Mouse (Mus musculus) CD4-positive, CD25-positive, alpha-beta regulatory T cell (primary cell): ENCODE data around the gene Papln. TPM values are rescaled to one million over a fixed set of nuclear protein-coding genes. Genes with fewer than 3 reads are reported as not detected.

Experiments used
- polyA plus RNA-seq: library from polyadenylated mRNA; unstranded; fragments of 100-300 nt; shearing (Covaris generic); gene quantifications from one replicate; pipeline ENCODE4 v1.2.1, GENCODE M21; 2017

Gene Papln
- polyA plus RNA-seq = 0.05 TPM

GRCm38 (mm10) chr12:83763311-83764043 lies at the start of gene Papln:
Papln (plus strand) TSS chr12:83763634.

Other genes starting within 250 kb of the Papln start
- gene Dcaf4, start 243.2 kb upstream of the Papln start, polyA plus RNA-seq = 28.4 TPM
- 11.4 TPM for gene Zfyve1, start 166.4 kb upstream of the Papln start, polyA plus RNA-seq
- gene Rbm25, start 132.4 kb upstream of the Papln start, polyA plus RNA-seq = 367 TPM
- gene Psen1, start 75.5 kb upstream of the Papln start, polyA plus RNA-seq = 106 TPM
- gene Numb, start 158.3 kb downstream of the Papln start, polyA plus RNA-seq = 43.1 TPM
- gene Riox1, start 187.0 kb downstream of the Papln start, polyA plus RNA-seq = 31.7 TPM
- not detected for gene Heatr4, start 221.2 kb downstream of the Papln start, polyA plus RNA-seq
- gene Acot2, start 224.2 kb downstream of the Papln start, polyA plus RNA-seq = 5.8 TPM
- gene Acot1, start 245.9 kb downstream of the Papln start, polyA plus RNA-seq = not detected